Mouse (Mus musculus) frontal cortex, postnatal 36 days (tissue): Measurements from ENCODE around the gene Fxyd2.

ENCODE experiments used
- DNase-seq, 2 experiments: peaks; one replicate each; pipeline ENCODE4 v3.0.0; 2022; ENCODE audit warnings: low spot score in 2 of 2

The Fxyd2 gene

DNA sequence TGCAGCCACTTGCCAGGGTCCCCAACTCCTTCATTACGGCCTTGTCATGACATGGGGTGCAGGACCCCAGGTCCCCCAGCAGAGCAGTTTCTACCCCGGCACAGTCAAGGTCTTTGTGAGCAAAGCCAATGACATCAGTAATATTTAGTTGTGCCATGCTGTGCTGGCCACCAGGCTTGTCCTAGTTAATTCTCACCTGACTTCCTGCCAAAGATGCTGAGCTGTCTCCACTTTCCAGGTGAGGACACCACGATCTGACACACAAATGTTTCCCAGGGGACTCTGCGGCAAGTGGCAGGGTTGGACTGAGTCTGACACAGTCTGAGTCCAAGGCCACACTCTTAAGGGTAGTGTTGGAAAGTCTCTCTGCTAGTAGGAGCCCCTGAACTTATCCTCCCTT, 27.0 kb downstream of the Fxyd2 start, which contains the start of gene Dscaml1:
TSS of gene Dscaml1 (plus strand) at position 173 of the 400 bp plus-strand sequence.
- no peak for DNase-seq

DNA sequence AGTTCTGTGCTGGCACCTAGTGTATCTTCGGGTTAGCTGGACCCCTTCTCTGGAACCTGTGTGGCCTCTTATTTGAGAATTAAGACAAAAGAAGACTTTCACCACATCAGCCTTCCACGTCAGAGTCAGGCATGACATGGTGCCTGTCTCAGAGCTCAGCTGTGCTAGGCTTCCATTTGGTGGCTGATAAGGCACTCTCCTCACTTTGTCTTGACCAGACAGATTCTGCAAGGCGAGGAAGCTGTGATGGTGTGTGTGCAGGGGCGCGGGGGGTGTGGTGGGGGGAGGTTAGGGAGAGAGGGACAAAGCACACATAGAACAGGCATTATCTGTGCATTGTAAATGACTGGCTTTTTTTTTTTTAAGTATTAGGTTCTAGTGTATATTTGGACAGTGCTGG, 29.9 kb downstream of the Fxyd2 start:
- DNase-seq, result no peak

DNA sequence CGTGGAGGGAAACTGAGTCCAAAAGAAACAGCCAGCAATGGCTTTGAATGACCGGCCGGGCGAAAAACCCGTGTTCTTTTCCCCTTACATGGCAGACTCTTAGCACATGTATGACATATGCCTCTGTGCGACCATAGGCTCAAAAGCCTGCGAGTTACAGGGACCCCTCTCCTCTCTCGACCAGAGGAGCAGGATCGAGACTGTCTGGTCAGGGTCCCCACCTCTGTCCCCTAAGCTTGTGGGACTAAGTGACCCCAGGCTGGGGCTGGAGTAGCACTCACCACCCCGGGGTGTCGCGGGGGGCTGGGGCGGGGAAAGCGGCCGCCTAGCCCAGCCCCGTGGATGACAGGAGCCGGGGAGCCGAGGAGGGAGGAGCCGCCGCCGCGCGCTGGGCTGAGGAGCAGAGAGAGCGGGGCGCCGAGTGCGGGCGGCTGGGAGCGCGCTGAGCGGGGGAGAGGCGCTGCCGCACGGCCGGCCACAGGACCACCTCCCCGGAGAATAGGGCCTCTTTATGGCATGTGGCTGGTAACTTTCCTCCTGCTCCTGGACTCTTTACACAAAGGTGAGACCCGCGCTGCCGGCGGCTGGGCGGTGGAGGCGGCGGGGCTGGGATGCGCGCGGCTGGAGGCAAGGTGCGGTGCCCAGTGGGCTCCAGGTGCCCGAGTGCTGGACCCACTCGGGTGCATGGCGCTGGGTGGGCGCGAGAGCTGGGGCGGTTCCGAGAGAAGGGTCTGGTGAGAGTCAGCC, 30.7 kb downstream of the Fxyd2 start:
- DNase-seq, result peak in 1 of 2 experiments; percentile 70

DNA sequence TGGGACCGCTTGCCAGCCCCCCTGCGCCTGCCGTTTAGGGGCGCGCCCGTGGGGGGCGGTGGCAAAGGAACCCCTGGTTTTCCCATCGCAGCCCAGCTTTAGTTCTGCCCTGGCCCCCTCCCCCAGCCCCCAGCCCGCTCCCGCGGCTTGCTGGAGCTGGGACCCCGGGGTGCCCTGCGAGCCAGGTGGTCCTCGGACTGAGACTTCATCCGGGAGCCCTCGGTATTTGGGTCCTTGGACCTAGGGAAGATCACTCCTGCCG, 31.2 kb downstream of the Fxyd2 start:
- DNase-seq, result no peak

DNA sequence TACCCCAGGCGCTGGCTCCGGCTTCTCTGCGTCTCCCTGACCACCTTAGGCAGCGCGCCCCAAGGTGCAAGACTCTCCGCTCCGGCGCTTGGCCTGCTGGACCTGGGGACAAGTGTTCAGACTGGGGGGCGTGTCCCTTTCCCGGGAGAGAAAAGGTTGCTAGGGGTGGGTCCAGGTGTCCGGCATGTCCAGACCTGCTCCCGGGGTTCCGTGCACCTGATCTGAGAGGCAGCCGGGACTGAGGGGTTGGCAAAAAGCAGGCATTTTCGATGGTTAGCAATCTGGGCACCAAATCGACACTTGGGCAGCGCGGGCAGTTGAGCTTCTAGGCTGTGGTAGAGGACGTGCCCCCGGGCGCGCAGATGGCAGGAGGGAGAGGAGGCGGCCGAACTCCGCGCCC, 31.7 kb downstream of the Fxyd2 start:
- no peak for DNase-seq

DNA sequence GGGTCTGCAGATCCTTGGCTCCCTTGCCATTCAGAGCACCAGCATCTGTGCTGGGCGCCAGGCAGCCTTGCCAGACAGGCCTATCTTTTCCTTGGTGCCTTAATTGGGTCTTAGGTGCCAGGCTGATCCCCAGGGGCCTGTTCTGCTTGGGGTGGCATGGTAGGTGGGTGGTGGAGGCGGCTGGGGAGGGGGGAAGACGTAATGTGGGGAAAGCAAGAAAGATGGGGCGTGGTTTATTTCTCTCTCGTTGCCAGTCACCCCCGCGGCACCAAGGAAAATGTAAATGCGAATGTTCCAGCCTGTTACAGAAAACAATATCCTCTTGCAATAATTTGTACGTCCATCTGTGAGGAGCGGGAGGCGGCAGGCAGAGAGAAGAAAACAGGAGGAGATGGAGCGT, 33.2 kb downstream of the Fxyd2 start:
- peak in 1 of 2 experiments; percentile 50 for DNase-seq

DNA sequence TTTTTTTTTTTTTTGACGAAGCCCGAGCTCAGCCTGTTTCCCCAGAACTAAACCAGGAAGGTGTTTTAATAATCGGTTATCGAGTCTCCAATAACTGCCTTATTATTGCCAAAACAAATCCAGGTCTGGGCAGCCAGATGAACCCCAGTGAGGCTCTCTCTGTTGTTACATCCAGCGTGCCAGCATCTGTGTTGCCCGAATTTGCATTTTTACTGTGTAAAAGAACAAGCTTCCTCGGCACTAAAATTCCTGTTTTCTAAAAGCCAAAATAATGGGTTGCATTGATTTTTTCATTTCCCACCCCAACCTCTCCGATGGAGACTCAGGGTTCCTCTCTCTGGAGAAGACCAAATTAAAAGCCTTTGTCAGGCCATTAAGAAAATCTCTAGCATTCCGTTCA, 33.6 kb downstream of the Fxyd2 start:
- no peak for DNase-seq

DNA sequence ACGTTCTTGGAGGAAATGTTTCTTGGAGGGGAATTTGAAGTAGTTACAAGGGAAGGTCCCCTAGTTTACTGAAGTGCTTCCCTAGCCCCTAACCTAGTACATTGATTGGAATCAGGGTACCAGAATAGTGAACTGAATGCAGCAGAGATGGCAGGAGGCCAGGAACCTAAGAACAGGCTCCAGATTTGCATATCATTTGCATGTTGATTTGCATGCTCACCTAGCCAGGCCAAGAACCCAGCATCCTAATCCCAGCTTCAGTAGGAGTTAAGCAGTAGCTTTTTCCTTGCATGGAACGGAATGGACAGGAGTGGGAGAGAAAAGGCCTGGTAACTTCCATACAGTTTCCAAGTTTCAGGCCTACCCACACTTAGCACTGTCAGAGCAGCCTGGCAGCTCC, 34.7 kb downstream of the Fxyd2 start:
- no peak for DNase-seq

DNA sequence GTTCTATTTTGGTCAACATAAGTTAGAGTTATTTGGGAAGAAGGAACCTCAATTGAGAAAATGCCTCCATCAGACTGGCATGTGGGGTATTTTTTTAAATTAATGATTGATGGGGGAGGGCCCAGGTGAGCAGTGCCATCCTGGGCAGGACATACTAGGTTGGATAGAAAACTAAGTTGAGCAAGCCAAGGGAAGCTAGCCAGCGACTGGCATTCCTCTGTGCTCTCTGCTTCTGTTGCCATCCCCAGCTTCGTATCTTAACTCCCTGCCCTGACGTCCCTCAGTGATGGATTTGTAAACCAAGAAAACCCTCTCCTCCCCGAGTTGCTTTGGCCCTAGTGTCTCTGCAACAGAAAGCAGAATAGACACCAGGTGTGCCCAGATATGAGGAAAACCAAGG, 39.6 kb downstream of the Fxyd2 start:
- no peak for DNase-seq

DNA sequence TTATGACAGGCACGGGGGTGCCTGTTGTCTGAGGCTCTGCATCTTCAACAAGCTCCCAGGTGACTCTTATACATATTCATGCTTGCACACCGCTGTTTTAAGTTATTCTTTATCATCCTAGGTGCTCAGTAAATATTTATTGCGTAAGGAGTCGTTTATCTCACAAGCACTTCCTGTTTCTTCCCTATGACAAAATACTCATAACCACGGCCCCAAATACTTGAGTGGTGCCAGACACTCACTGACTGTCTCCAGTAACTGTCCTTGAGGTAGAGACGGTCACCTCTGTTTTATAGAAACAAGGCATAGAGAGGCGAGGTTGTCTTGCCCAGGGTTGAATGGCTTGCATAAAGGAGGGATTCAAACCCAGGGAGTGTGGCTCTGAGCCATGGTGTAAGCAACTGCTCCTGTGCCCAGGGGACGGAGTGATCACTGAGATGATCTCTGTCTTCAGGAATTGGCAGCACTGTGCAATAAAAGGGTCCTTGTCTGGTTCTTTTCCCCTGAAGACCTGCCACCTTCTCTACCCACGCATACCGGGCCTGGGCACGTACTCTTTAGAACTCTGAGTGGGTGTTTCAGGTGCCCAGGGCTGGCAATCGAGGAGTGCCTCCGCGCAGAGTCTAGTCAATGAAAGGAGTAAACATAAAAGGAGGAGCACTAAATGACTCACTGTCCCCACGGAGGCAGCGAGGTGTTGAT, 40.8 kb downstream of the Fxyd2 start:
- no peak for DNase-seq

DNA sequence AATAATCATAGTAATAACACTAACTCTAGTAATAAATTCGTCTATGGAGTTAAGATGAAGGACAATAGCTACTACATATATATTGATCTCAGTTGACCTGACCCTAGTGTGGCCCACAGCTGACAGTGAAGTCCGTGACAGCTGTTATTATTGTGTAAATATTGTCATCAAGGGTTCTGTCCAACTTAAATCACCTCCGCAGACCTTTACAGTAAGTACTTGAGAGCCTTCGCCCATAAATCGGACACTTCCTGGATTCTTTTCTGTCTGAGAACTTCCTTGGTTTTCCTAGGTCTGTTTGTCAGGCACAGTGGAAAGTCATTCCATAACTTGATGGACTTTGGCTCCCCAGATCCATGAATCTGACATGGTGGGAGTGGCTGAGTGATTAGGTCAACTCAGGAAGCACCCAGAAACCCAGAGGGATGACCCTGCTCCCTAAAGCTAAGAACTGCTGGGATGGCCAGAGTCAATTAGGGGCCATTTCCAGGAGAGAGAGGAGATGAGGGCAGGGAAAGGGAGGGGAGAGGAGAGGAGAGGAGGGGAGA, 44.9 kb downstream of the Fxyd2 start:
- DNase-seq, result no peak

DNA sequence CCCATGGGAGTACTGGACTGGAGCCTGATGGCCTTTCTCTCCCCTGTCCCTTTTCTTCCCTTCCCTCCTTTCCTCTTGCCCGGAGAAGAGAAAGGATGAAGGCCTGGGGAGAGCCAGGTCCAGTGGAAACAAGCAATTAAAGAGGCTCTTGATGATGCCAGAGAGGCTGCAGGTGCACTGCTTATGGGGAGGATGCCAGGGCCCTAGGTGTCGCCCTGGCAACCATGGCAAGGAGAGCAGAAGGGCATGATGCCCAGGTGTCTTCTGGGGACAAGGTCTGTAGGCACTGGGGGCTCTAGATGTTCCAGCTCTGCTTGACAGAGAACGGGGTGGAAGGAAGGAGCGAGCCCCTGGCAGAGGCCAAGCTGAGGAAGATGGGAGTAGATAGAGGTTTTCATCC, 50.2 kb downstream of the Fxyd2 start:
- DNase-seq, result no peak

DNA sequence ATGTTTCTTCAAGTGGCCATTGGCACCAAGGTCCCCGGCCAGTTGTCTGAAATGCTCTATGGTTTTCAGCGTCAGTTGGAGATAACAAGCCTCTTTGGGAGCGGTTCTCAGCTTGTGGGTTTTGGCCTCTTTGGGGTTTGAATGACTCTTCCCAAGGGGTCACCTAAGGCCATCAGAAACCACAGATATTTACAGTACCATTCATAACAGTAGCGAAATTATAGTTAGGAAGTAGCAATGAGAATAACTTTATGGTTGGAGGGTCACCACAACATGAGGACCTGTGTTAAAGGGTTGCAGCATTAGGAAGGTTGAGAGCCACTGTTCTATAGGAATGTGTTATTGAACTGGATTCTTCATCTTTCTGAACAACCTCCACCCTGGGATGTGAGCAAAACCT, 51.9 kb downstream of the Fxyd2 start:
- DNase-seq, result no peak

DNA sequence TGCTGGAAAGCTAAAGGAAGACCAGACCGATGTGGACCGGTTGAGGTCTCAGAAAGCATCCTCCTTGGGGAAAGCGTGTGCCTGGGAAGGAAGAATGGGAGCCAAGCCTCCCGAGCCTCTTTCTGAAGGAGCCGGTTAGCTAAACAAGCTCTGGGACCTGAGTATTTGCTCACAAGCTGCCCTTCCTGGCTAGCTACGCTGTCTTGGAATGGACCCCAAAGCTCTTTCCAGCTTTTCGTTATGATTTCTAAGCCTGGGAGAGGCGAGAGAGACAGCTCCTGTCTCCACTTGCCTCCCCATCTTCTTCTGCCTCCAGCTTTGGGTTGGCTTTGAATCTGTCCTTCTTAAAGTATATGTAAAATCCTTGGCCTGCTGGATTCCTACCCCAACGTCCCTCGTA, 54.6 kb downstream of the Fxyd2 start:
- no peak for DNase-seq

DNA sequence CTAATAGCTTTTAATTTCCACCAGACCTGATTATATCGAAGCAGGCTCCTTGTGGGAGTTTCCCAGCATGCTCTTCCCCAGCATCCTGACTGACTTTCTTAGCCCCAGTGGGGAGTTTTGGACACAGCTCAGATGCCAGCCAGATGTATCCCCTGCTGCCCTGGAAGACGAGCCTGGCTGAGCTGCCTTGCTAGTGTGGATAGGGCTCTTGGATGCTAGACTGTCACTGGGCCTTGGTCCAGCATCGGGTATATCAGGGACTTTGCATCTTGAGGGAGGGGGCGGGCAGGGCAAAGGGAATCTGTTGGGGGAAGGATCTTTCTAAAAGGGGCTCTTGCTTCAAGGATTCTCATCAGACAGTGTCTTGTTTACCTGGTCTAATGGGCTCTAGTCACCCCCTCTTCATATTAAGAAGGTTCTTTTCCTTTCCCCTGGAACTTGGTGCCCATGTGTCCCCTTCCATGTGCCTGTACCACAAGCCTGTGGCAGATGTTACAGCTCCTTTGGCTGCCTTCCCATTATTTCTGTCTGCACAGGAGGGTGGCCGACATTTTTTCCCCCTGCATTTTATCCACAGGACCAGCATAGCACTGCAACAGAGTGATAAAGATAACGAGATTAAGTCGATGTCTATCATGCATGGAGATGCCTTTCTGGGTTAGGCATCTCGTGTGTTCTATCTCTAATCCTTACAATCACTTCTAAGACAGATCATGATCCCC, 55.6 kb downstream of the Fxyd2 start:
- DNase-seq, result no peak

DNA sequence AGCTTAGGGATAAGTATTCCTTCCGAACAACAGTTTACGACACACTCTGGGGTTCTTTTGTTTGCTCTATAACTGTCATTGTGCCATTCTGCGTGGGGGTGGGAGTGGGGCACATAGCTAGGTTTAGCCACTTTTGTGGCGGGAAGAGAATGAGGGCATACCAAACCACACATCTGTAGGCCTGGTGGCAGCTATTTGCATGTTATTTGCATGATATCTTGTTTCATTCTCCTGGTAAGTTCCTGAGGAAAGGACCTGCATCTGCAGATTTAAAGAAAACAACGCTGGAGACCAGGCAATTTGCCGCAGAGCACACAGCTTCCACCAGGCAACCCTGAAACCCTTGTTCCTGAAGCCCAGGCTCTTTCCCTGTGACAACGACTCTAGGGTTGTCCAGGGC, 57.7 kb downstream of the Fxyd2 start:
- DNase-seq, result no peak

DNA sequence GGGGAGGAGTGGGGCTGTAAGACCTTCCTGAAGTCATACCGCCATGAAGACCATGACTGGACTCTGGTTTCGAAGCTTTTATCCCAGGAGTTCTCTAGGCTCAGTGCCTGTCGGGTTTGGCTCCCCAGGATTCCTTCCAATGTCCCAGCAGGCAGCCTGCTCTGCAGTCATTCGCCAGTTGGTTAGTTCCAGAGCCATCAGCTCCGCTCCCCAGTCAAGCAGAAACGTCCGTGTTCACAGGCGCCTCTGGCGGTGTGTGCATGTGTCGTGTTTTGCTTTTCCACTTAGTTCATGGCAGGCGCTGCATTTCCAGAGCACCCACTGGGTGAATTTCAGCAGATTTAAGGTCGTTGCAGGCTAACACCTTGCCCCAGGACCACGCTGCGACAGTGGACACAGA, 58.9 kb downstream of the Fxyd2 start:
- no peak for DNase-seq
